12 mouse cellular contexts compared by ENCODE assay signal in genomic region chr8:8647319-8647718, GRCm38 (mm10). TPM values are rescaled to one million over a fixed set of nuclear protein-coding genes. Genes with fewer than 3 reads are reported as not detected.
DNase-seq lines count a peak whose midpoint lies in the region; ATAC-seq and TF ChIP-seq lines count a peak whose summit lies in the region.
"Had no signal": no experiment of that assay in that cellular context is flagged by ENCODE, and none has a peak within 500 bp of the region (broad histone marks: within the 10 kb centered on the region; RNA-seq: fewer than 3 reads in every experiment).

No protein-coding gene starts in this region.

- H3K36me3 ChIP-seq in forebrain, embryonic 13.5 days (ENCODE audit: poor library complexity, severe bottlenecking) = peaks cover 11% of the 10 kb centered on the region; the same call in 1 of the 2 replicates
- peaks cover 58% of the 10 kb centered on the region for H3K36me3 ChIP-seq in forebrain, embryonic 10.5 days (replicated peaks)
- no peaks in the 10 kb centered on the region for H3K36me3 ChIP-seq in kidney, postnatal 0 days (ENCODE audit: insufficient read depth, low read length)
- no peaks in the 10 kb centered on the region for H3K36me3 ChIP-seq in forebrain, embryonic 16.5 days (ENCODE audit: control insufficient read depth, insufficient read depth)

- H3K9me3 ChIP-seq in forebrain, embryonic 13.5 days (replicated peaks) = no peaks in the 10 kb centered on the region
- no peaks in the 10 kb centered on the region for H3K9me3 ChIP-seq in forebrain, embryonic 10.5 days
- no peaks in the 10 kb centered on the region for H3K9me3 ChIP-seq in kidney, postnatal 0 days (replicated peaks; ENCODE audit: low read length)
- H3K9me3 ChIP-seq in forebrain, embryonic 16.5 days (ENCODE audit: control insufficient read depth, low read length) = no peaks in the 10 kb centered on the region
- H3K9me3 ChIP-seq: megakaryocyte, embryonic 14.5 days had no signal

- H3K9ac ChIP-seq in forebrain, embryonic 13.5 days = no peak overlapping the region
- H3K9ac ChIP-seq in kidney, postnatal 0 days (ENCODE audit: low read depth, low read length) = no peak overlapping the region
- no peak overlapping the region for H3K9ac ChIP-seq in forebrain, embryonic 16.5 days (replicated peaks; ENCODE audit: low read depth, low read length)

- WGBS in forebrain, embryonic 13.5 days = 54% methylated on average over 3 of the region's 3 CpGs
- 72% methylated on average over 3 of the region's 3 CpGs for WGBS in forebrain, embryonic 10.5 days
- 51% methylated on average over 3 of the region's 3 CpGs for WGBS in kidney, postnatal 0 days
- WGBS in forebrain, embryonic 16.5 days = 32% methylated on average over 3 of the region's 3 CpGs

- H3K4me1 ChIP-seq in forebrain, embryonic 13.5 days = peaks cover 98% of the 10 kb centered on the region
- H3K4me1 ChIP-seq in forebrain, embryonic 10.5 days = peaks cover 87% of the 10 kb centered on the region
- H3K4me1 ChIP-seq in kidney, postnatal 0 days (replicated peaks; ENCODE audit: insufficient read depth, low read length) = peaks cover 6% of the 10 kb centered on the region; the same call in 1 of the 2 replicates
- peaks cover 91% of the 10 kb centered on the region for H3K4me1 ChIP-seq in forebrain, embryonic 16.5 days (replicated peaks; ENCODE audit: control insufficient read depth, insufficient read depth, low read length)
- H3K4me1 ChIP-seq: megakaryocyte, embryonic 14.5 days had no signal

- no peak for DNase-seq in forebrain, embryonic 10.5 days (ENCODE audit: extremely low spot score, low spot score)
- peak; percentile 70 for DNase-seq in kidney, postnatal 0 days (ENCODE audit: low spot score)
- DNase-seq in kidney, postnatal 14 days = no peak
- peak; percentile 77 for DNase-seq in NIH3T3 (ENCODE audit: low read depth)
- DNase-seq in right cerebral cortex, adult 2 months (ENCODE audit: low spot score in 2 of 2) = no peak
- no peak for DNase-seq in cerebellum, postnatal 14 days
- DNase-seq: cerebellum, adult 2 months; kidney, adult 8-10 months; layer of hippocampus, adult 9-11 months had no signal

- no peak overlapping the region for H3K4me3 ChIP-seq in forebrain, embryonic 13.5 days
- H3K4me3 ChIP-seq in forebrain, embryonic 10.5 days = no peak overlapping the region
- no peak overlapping the region for H3K4me3 ChIP-seq in kidney, postnatal 0 days (replicated peaks; ENCODE audit: low read depth, low read length)
- no peak overlapping the region for H3K4me3 ChIP-seq in forebrain, embryonic 16.5 days (replicated peaks; ENCODE audit: low read length)
- H3K4me3 ChIP-seq: megakaryocyte, embryonic 14.5 days had no signal

- peak; percentile 63 for TF ChIP-seq CTCF in kidney, postnatal 0 days (IDR thresholded peaks at IDR 0.05; ENCODE audit: low read depth)

- ATAC-seq in forebrain, embryonic 13.5 days = no peak
- ATAC-seq in kidney, postnatal 0 days (replicated peaks; ENCODE audit: low FRiP score, low read depth) = no peak
- ATAC-seq in forebrain, embryonic 16.5 days = no peak

- H3K27ac ChIP-seq in forebrain, embryonic 13.5 days = no peak overlapping the region; the same call in 1 of the 2 replicates
- no peak overlapping the region for H3K27ac ChIP-seq in forebrain, embryonic 10.5 days
- no peak overlapping the region for H3K27ac ChIP-seq in kidney, postnatal 0 days
- H3K27ac ChIP-seq in forebrain, embryonic 16.5 days (ENCODE audit: low read length) = no peak overlapping the region

- H3K27me3 ChIP-seq in forebrain, embryonic 13.5 days = no peaks in the 10 kb centered on the region
- peaks cover 38% of the 10 kb centered on the region for H3K27me3 ChIP-seq in forebrain, embryonic 10.5 days (ENCODE audit: poor library complexity, severe bottlenecking)
- no peaks in the 10 kb centered on the region for H3K27me3 ChIP-seq in kidney, postnatal 0 days (ENCODE audit: insufficient read depth, low read length)
- no peaks in the 10 kb centered on the region for H3K27me3 ChIP-seq in forebrain, embryonic 16.5 days (replicated peaks; ENCODE audit: control insufficient read depth, insufficient read depth, low read length)

- H3K4me2 ChIP-seq in forebrain, embryonic 13.5 days = 0 out of 2 replicates have a peak overlapping the region, but pooled peaks have one; percentile 12
- H3K4me2 ChIP-seq in kidney, postnatal 0 days (ENCODE audit: low read length) = no peak overlapping the region
- peak overlapping the region; percentile 11; the same call in 1 of the 2 replicates for H3K4me2 ChIP-seq in forebrain, embryonic 16.5 days (ENCODE audit: low read length)

RNA-seq across cellular contexts. Expression of gene Efnb2, which starts 13.7 kb away (rescaled TPM):
- 41.7 and 46.8 TPM in 2 replicates for polyA plus RNA-seq in forebrain, embryonic 13.5 days (2015; fragmentation: Nextera tagmentation; extraction: Ambion mirVana)
- 28.7 and 29.9 TPM in 2 replicates for polyA plus RNA-seq in forebrain, embryonic 10.5 days (2016; fragmentation: Nextera tagmentation; extraction: Ambion mirVana)
- 24.0 and 27.4 TPM in 2 replicates for polyA plus RNA-seq in kidney, postnatal 0 days (2015; fragmentation: Nextera tagmentation; extraction: Ambion mirVana)
- polyA plus RNA-seq in forebrain, embryonic 16.5 days (2015; fragmentation: Nextera tagmentation; extraction: Ambion mirVana) = 54.6 and 68.2 TPM in 2 replicates

RNA-seq across cellular contexts. Expression of gene Arglu1, which starts 43.0 kb away (rescaled TPM):
- 180 and 188 TPM in 2 replicates for polyA plus RNA-seq in forebrain, embryonic 13.5 days (2015; fragmentation: Nextera tagmentation; extraction: Ambion mirVana)
- polyA plus RNA-seq in forebrain, embryonic 10.5 days (2016; fragmentation: Nextera tagmentation; extraction: Ambion mirVana) = 154 and 157 TPM in 2 replicates
- 160 and 169 TPM in 2 replicates for polyA plus RNA-seq in kidney, postnatal 0 days (2015; fragmentation: Nextera tagmentation; extraction: Ambion mirVana)
- 181 and 192 TPM in 2 replicates for polyA plus RNA-seq in forebrain, embryonic 16.5 days (2015; fragmentation: Nextera tagmentation; extraction: Ambion mirVana)

Comparison
In these comparisons a context has a peak if more than half of its experiments do, and no peak if none do; other contexts are left out.
1. DNase-seq: peak in kidney, postnatal 0 days (single experiment) and NIH3T3 (single experiment); none in forebrain, embryonic 10.5 days (single experiment), kidney, postnatal 14 days (single experiment), right cerebral cortex, adult 2 months (0 of 2) and cerebellum, postnatal 14 days (0 of 2).